7 mouse cellular contexts compared by ENCODE assay signal in the genomic region with DNA sequence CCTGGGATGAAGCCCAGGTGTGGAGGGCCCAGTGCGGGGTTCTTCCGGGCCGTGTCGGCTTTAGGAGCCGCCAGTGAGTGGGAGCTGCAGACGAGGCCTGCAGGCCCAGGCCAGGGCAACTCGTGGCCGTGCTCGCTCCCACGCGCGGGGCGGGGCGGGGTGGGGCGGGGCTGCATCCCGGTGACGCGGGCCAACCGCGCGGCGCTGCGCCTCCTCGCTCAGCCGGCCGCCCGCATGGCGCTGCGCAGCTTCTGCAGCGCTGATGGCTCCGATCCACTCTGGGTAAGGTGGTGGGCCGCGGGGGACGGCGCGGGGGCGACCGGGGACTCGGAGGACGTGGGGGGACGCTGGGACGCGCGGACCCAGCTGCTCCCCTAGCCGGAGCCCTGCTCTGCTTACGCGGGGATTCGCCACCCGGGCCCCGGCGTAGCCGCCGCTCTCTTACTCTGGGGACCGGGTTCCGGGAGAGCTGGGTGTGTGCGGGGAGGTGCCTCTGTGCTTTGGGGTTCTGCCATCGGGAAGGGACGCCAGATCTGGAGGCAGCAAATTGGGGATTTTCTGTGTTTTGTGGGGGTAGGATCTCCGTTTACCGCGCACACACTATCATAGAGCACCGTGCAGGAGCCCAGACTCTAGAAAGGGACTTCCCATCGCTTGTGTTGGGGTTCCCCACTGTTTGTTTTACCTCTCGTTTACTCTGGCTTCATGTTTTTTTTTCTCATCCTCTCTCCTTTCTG. TPM values are rescaled to one million over a fixed set of nuclear protein-coding genes. Genes with fewer than 3 reads are reported as not detected.
DNase-seq lines count a peak whose midpoint lies in the region; ATAC-seq and TF ChIP-seq lines count a peak whose summit lies in the region.

A gene (plus strand): TSS at position 197 of the 737 bp plus-strand sequence.

- peaks cover 2% of the 10 kb centered on the region; the same call in 1 of the 2 replicates for H3K79me2 ChIP-seq in heart, adult 2 months (replicated peaks; ENCODE audit: control insufficient read depth, insufficient read depth, low read length)

- H3K9ac ChIP-seq in embryonic facial prominence, embryonic 13.5 days, result peak within 1 kb of the TSS; percentile 83
- peak within 1 kb of the TSS; percentile 96 for H3K9ac ChIP-seq in heart, adult 2 months (ENCODE audit: low read depth, low read length)
- peak within 1 kb of the TSS; percentile 76 for H3K9ac ChIP-seq in limb, embryonic 15.5 days
- H3K9ac ChIP-seq in midbrain, postnatal 0 days (replicated peaks; ENCODE audit: low read length, poor library complexity, severe bottlenecking), result peak within 1 kb of the TSS; percentile 87

- TF ChIP-seq EP300 in heart, adult 2 months (IDR thresholded peaks at IDR 0.05; ENCODE audit: insufficient read depth, low read depth, low read length), result no peak

- H3K4me2 ChIP-seq in embryonic facial prominence, embryonic 13.5 days, result peak within 1 kb of the TSS; percentile 89
- peak within 1 kb of the TSS; percentile 86 for H3K4me2 ChIP-seq in limb, embryonic 15.5 days
- peak within 1 kb of the TSS; percentile 81 for H3K4me2 ChIP-seq in midbrain, postnatal 0 days (ENCODE audit: low read depth, low read length, poor library complexity, severe bottlenecking)

- intact Hi-C loops in heart, adult 2 months (cut with DNase I), result loop anchor here (2.0 kb wide), 1 partner anchor 45 kb away; a partner anchor contains a TSS

- peak; percentile 53 for TF ChIP-seq CTCF in heart, adult 2 months (IDR thresholded peaks at IDR 0.05)
- TF ChIP-seq CTCF in midbrain, postnatal 0 days (IDR thresholded peaks at IDR 0.05), result peak; percentile 36; the same call in 1 of the 2 replicates

- peak; percentile 60 for TF ChIP-seq POLR2A in heart, adult 2 months (IDR thresholded peaks at IDR 0.05; ENCODE audit: insufficient read depth, low read depth, low read length)

- H3K36me3 ChIP-seq in embryonic facial prominence, embryonic 13.5 days, result no peaks in the 10 kb centered on the region
- H3K36me3 ChIP-seq in heart, adult 2 months (ENCODE audit: control insufficient read depth, insufficient read depth, low read length), result no peaks in the 10 kb centered on the region
- no peaks in the 10 kb centered on the region for H3K36me3 ChIP-seq in limb, embryonic 15.5 days
- H3K36me3 ChIP-seq in midbrain, postnatal 0 days (ENCODE audit: insufficient read depth, low read length), result no peaks in the 10 kb centered on the region

- peak within 1 kb of the TSS; percentile 81 for H3K4me3 ChIP-seq in embryonic facial prominence, embryonic 13.5 days
- peak within 1 kb of the TSS; percentile 96 for H3K4me3 ChIP-seq in heart, adult 2 months
- H3K4me3 ChIP-seq in limb, embryonic 15.5 days, result peak within 1 kb of the TSS; percentile 81
- H3K4me3 ChIP-seq in midbrain, postnatal 0 days (ENCODE audit: low read depth, low read length), result peak within 1 kb of the TSS; percentile 85

- peak; percentile 90 for ATAC-seq in embryonic facial prominence, embryonic 13.5 days (ENCODE audit: insufficient number of reproducible peaks, insufficient read depth, low FRiP score, low TSS enrichment, low read depth)
- ATAC-seq in limb, embryonic 15.5 days (ENCODE audit: insufficient number of reproducible peaks, low FRiP score, low TSS enrichment, low read depth), result peak; percentile 90
- peak; percentile 98 for ATAC-seq in midbrain, postnatal 0 days (ENCODE audit: low FRiP score)

- H3K9me3 ChIP-seq in embryonic facial prominence, embryonic 13.5 days, result no peaks in the 10 kb centered on the region
- no peaks in the 10 kb centered on the region for H3K9me3 ChIP-seq in limb, embryonic 15.5 days
- H3K9me3 ChIP-seq in midbrain, postnatal 0 days (ENCODE audit: low read length), result no peaks in the 10 kb centered on the region

- no peaks in the 10 kb centered on the region for H3K27me3 ChIP-seq in embryonic facial prominence, embryonic 13.5 days
- no peaks in the 10 kb centered on the region for H3K27me3 ChIP-seq in heart, adult 2 months (ENCODE audit: control insufficient read depth, insufficient read depth, low read length)
- no peaks in the 10 kb centered on the region for H3K27me3 ChIP-seq in limb, embryonic 15.5 days
- no peaks in the 10 kb centered on the region for H3K27me3 ChIP-seq in midbrain, postnatal 0 days (ENCODE audit: insufficient read depth, low read length)

- H3K4me1 ChIP-seq in embryonic facial prominence, embryonic 13.5 days, result peaks cover 16% of the 10 kb centered on the region
- H3K4me1 ChIP-seq in heart, adult 2 months (ENCODE audit: control insufficient read depth, insufficient read depth, low read length), result peaks cover 6% of the 10 kb centered on the region; the same call in 1 of the 2 replicates
- H3K4me1 ChIP-seq in limb, embryonic 15.5 days, result peaks cover 15% of the 10 kb centered on the region; the same call in 1 of the 2 replicates
- 0 out of 2 replicates have a peak, but pooled peaks cover 6% of the 10 kb centered on the region for H3K4me1 ChIP-seq in midbrain, postnatal 0 days (ENCODE audit: insufficient read depth, low read length)

- peak within 1 kb of the TSS; percentile 68 for H3K27ac ChIP-seq in embryonic facial prominence, embryonic 13.5 days
- H3K27ac ChIP-seq in heart, adult 2 months, result peak within 1 kb of the TSS; percentile 89
- peak within 1 kb of the TSS; percentile 71 for H3K27ac ChIP-seq in limb, embryonic 15.5 days
- peak within 1 kb of the TSS; percentile 80 for H3K27ac ChIP-seq in midbrain, postnatal 0 days (ENCODE audit: low read depth, low read length)

- peak; percentile 80 to 89 for DNase-seq in adrenal gland, postnatal 36 days
- peak; percentile 85 to 89 for DNase-seq in heart, adult 2 months
- DNase-seq in kidney, adult 9 months, result peak; percentile 43
- peak; percentile 80 for DNase-seq in midbrain, postnatal 0 days (ENCODE audit: low spot score)
- peak; percentile 44 to 46 for DNase-seq in spleen, postnatal 14 days (ENCODE audit: low spot score in 2 of 2)

- under 1% methylated on average over 63 of the region's 64 CpGs for WGBS in embryonic facial prominence, embryonic 13.5 days
- under 1% methylated on average over 63 of the region's 64 CpGs for WGBS in heart, adult 2 months
- under 1% methylated on average over 64 of the region's 64 CpGs for WGBS in limb, embryonic 15.5 days
- WGBS in midbrain, postnatal 0 days, result under 1% methylated on average over 42 of the region's 64 CpGs

RNA-seq across cellular contexts. Expression of the gene that starts here (rescaled TPM):
- total RNA-seq in adrenal gland, postnatal 36 days (2021), result 10 to 100 TPM; 20.1 to 20.7 TPM
- polyA plus RNA-seq in embryonic facial prominence, embryonic 13.5 days (2015; fragmentation: Nextera tagmentation; extraction: Ambion mirVana), result 10.9 and 12.0 TPM in 2 replicates
- 10 to 100 TPM; 14.4 to 21.4 TPM for total RNA-seq in heart, adult 2 months (2021)
- 37.5 and 40.6 TPM in 2 replicates for polyA plus RNA-seq in heart, adult 2 months (2012; rRNA removed)
- 14.8 and 15.6 TPM in 2 replicates for polyA plus RNA-seq in limb, embryonic 15.5 days (2015; fragmentation: Nextera tagmentation; extraction: Ambion mirVana)
- total RNA-seq in midbrain, postnatal 0 days (2014; rRNA removed), result 11.9 and 14.7 TPM in 2 replicates
- 5.9 and 7.5 TPM in 2 replicates for polyA plus RNA-seq in midbrain, postnatal 0 days (2015; fragmentation: Nextera tagmentation; extraction: Ambion mirVana)

Comparison
In these comparisons a context has a peak if more than half of its experiments do, and no peak if none do; other contexts are left out.
1. Peak in every context shown above with its lines: DNase-seq, ATAC-seq, H3K4me3 ChIP-seq and H3K27ac ChIP-seq.